Mouse (Mus musculus) brain, embryonic 14.5 days (tissue): ENCODE measurements around the gene Gys2.

Source experiments
- CTCF ChIP-seq: fragments of 200-500 bp; IDR thresholded peaks from 2 replicates; pipeline ENCODE4 v1.5.1; 2012; ENCODE audit warnings: inconsistent platforms, mild to moderate bottlenecking, moderate library complexity, borderline replicate concordance; ENCODE audit not compliant: insufficient read depth, insufficient read length; ENCODE audit errors: extremely low read depth
- POLR2A ChIP-seq: fragments of 200-500 bp; IDR thresholded peaks from 2 replicates; pipeline ENCODE4 v1.6.1; 2012; ENCODE audit warnings: mild to moderate bottlenecking, inconsistent platforms, borderline replicate concordance; ENCODE audit not compliant: poor library complexity, insufficient read depth, insufficient read length, severe bottlenecking; ENCODE audit errors: extremely low read depth

DNA sequence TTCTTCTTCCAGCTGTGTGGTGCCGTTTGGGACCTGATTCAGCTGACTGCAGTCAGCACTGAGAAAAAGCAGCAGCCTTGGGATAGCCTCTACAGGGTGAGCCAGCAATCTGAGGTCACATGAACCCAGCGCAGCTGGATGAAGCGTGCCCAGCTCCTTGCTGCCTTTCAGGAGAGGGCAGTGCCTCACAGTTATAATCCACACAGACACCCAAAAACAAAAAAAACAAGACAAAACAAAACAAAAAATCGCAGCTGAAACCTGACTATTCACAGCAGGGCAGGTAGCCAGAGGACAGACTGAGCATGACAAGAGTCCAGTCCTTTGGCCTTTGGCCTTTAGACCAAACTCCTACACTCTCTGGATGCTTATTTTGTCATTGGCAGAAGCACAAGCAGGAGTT lies at the start of gene Gys2:
- TF ChIP-seq CTCF (no peak), POLR2A (no peak)
